Mouse (Mus musculus) liver, postnatal 0 days (tissue): ENCODE measurements at regions not wholly inside any gene's neighbourhood (a gene's known extent, or its start where the extent isn't known, plus 50 kb on each side); places are given as distances from the start of the nearest gene placed in this dataset.

ENCODE experiments used
- CTCF ChIP-seq: sonication (generic); IDR thresholded peaks from 2 replicates; pipeline ENCODE4 v1.5.1; 2016; ENCODE audit warnings: antibody characterized with exemption, low read depth
- EP300 ChIP-seq: IDR thresholded peaks from 2 replicates; pipeline ENCODE4 v1.6.1; 2016; ENCODE audit warnings: antibody characterized with exemption, low read depth, mild to moderate bottlenecking

GRCm38 (mm10) chr7:123747986-123748385 is 234.7 kb upstream of the Hs3st4 start:
- TF ChIP-seq CTCF (no peak), EP300 (no peak)
